Mouse (Mus musculus): Measurements from ENCODE around the gene Tmem121b. TPM values are rescaled to one million over a fixed set of nuclear protein-coding genes. Genes with fewer than 3 reads are reported as not detected.

Tmem121b gene
- polyA plus RNA-seq, 1 experiment: not detected

GRCm38 (mm10) chr6:120453103-120453445 lies 40.5 kb downstream of the Tmem121b start:
- no peaks in the 10 kb centered on the region for H3K36me3 ChIP-seq (ENCODE audit: control insufficient read depth, insufficient read depth, low read length, poor library complexity, severe bottlenecking)
- TF ChIP-seq CTCF (IDR thresholded peaks at IDR 0.05; ENCODE audit: low read depth, low read length): no peak
- TF ChIP-seq EP300 (IDR thresholded peaks at IDR 0.05; ENCODE audit: insufficient read depth, low read depth, low read length): no peak
- TF ChIP-seq POLR2A (IDR thresholded peaks at IDR 0.05; ENCODE audit: insufficient read depth, low read length): no peak

GRCm38 (mm10) chr6:120452384-120453102 lies 41.1 kb downstream of the Tmem121b start:
- H3K27me3 ChIP-seq (ENCODE audit: control insufficient read depth, insufficient read depth, low read length, poor library complexity, severe bottlenecking): no peaks in the 10 kb centered on the region
- no peak overlapping the region for H3K9ac ChIP-seq (ENCODE audit: low read depth, poor library complexity, severe bottlenecking)
- H3K9me3 ChIP-seq (replicated peaks; ENCODE audit: control insufficient read depth, insufficient read depth, low read length, poor library complexity, severe bottlenecking): no peaks in the 10 kb centered on the region
- H3K4me3 ChIP-seq (ENCODE audit: low read depth, low read length): no peak overlapping the region
- no peak overlapping the region for H3K27ac ChIP-seq (ENCODE audit: insufficient read depth, low read length)
- TF ChIP-seq CTCF (IDR thresholded peaks at IDR 0.05; ENCODE audit: low read depth, low read length): no peak
- no peak for TF ChIP-seq EP300 (IDR thresholded peaks at IDR 0.05; ENCODE audit: insufficient read depth, low read depth, low read length)
- TF ChIP-seq POLR2A (IDR thresholded peaks at IDR 0.05; ENCODE audit: insufficient read depth, low read length): no peak
- no peaks in the 10 kb centered on the region for H3K4me1 ChIP-seq (ENCODE audit: control insufficient read depth, insufficient read depth, low read length)
- no peaks in the 10 kb centered on the region for H3K36me3 ChIP-seq (ENCODE audit: control insufficient read depth, insufficient read depth, low read length, poor library complexity, severe bottlenecking)

More at GRCm38 (mm10) chr6:120453103-120453445, 40.5 kb downstream of the Tmem121b start:
- no peaks in the 10 kb centered on the region for H3K9me3 ChIP-seq (replicated peaks; ENCODE audit: control insufficient read depth, insufficient read depth, low read length, poor library complexity, severe bottlenecking)
- H3K9ac ChIP-seq (ENCODE audit: low read depth, poor library complexity, severe bottlenecking): no peak overlapping the region
- H3K4me3 ChIP-seq (ENCODE audit: low read depth, low read length): no peak overlapping the region
- H3K27ac ChIP-seq (ENCODE audit: insufficient read depth, low read length): no peak overlapping the region
- H3K4me1 ChIP-seq (ENCODE audit: control insufficient read depth, insufficient read depth, low read length): no peaks in the 10 kb centered on the region
- no peaks in the 10 kb centered on the region for H3K27me3 ChIP-seq (ENCODE audit: control insufficient read depth, insufficient read depth, low read length, poor library complexity, severe bottlenecking)

- Histone ChIP-seq H3K27me3 (ENCODE audit: control insufficient read depth, insufficient read depth, low read length, poor library complexity, severe bottlenecking) (no peaks in the 10 kb centered on the region), H3K36me3 (ENCODE audit: control insufficient read depth, insufficient read depth, low read length, poor library complexity, severe bottlenecking) (no peaks in the 10 kb centered on the region), H3K9me3 (replicated peaks; ENCODE audit: control insufficient read depth, insufficient read depth, low read length, poor library complexity, severe bottlenecking) (no peaks in the 10 kb centered on the region), H3K27ac (ENCODE audit: insufficient read depth, low read length) (no peak overlapping the region), H3K4me1 (ENCODE audit: control insufficient read depth, insufficient read depth, low read length) (no peaks in the 10 kb centered on the region), H3K9ac (ENCODE audit: low read depth, poor library complexity, severe bottlenecking) (no peak overlapping the region), H3K4me3 (ENCODE audit: low read depth, low read length) (no peak overlapping the region)
- TF ChIP-seq CTCF (IDR thresholded peaks at IDR 0.05; ENCODE audit: low read depth, low read length): no peak
- no peak for TF ChIP-seq EP300 (IDR thresholded peaks at IDR 0.05; ENCODE audit: insufficient read depth, low read depth, low read length)
- TF ChIP-seq POLR2A (IDR thresholded peaks at IDR 0.05; ENCODE audit: insufficient read depth, low read length): no peak
Measured at GRCm38 (mm10) chr6:120450208-120450607, 43.4 kb downstream of the Tmem121b start.

- TF ChIP-seq POLR2A (IDR thresholded peaks at IDR 0.05; ENCODE audit: insufficient read depth, low read length): no peak
- no peaks in the 10 kb centered on the region for H3K27me3 ChIP-seq (ENCODE audit: control insufficient read depth, insufficient read depth, low read length, poor library complexity, severe bottlenecking)
- H3K4me1 ChIP-seq (ENCODE audit: control insufficient read depth, insufficient read depth, low read length): no peaks in the 10 kb centered on the region
- no peak overlapping the region for H3K9ac ChIP-seq (ENCODE audit: low read depth, poor library complexity, severe bottlenecking)
- H3K4me3 ChIP-seq (ENCODE audit: low read depth, low read length): no peak overlapping the region
- H3K9me3 ChIP-seq (replicated peaks; ENCODE audit: control insufficient read depth, insufficient read depth, low read length, poor library complexity, severe bottlenecking): no peaks in the 10 kb centered on the region
- no peak overlapping the region for H3K27ac ChIP-seq (ENCODE audit: insufficient read depth, low read length)
- peaks cover 6% of the 10 kb centered on the region for H3K36me3 ChIP-seq (ENCODE audit: control insufficient read depth, insufficient read depth, low read length, poor library complexity, severe bottlenecking)
Measured at GRCm38 (mm10) chr6:120443363-120444355, 49.9 kb downstream of the Tmem121b start.

GRCm38 (mm10) chr6:120442171-120442749 lies 51.3 kb downstream of the Tmem121b start:
- no peak overlapping the region for H3K27ac ChIP-seq (ENCODE audit: insufficient read depth, low read length)
- H3K36me3 ChIP-seq (ENCODE audit: control insufficient read depth, insufficient read depth, low read length, poor library complexity, severe bottlenecking): peaks cover 6% of the 10 kb centered on the region
- no peak overlapping the region for H3K4me3 ChIP-seq (ENCODE audit: low read depth, low read length)
- H3K9me3 ChIP-seq (replicated peaks; ENCODE audit: control insufficient read depth, insufficient read depth, low read length, poor library complexity, severe bottlenecking): no peaks in the 10 kb centered on the region
- H3K9ac ChIP-seq (ENCODE audit: low read depth, poor library complexity, severe bottlenecking): no peak overlapping the region
- no peaks in the 10 kb centered on the region for H3K27me3 ChIP-seq (ENCODE audit: control insufficient read depth, insufficient read depth, low read length, poor library complexity, severe bottlenecking)
- H3K4me1 ChIP-seq (ENCODE audit: control insufficient read depth, insufficient read depth, low read length): no peaks in the 10 kb centered on the region
- TF ChIP-seq POLR2A (IDR thresholded peaks at IDR 0.05; ENCODE audit: insufficient read depth, low read length): no peak
- no peak for TF ChIP-seq CTCF (IDR thresholded peaks at IDR 0.05; ENCODE audit: low read depth, low read length)
- no peak for TF ChIP-seq EP300 (IDR thresholded peaks at IDR 0.05; ENCODE audit: insufficient read depth, low read depth, low read length)

Other genes starting within 250 kb of the Tmem121b start
- gene D330020A13Rik, start 199.4 kb downstream of the Tmem121b start, polyA plus RNA-seq (2011; ENCODE audit: insufficient read depth, insufficient read length, low read depth, missing spikeins): not detected in 2 replicates
- 15.7 and 18.6 TPM in 2 replicates for gene B4galnt3, start 199.2 kb downstream of the Tmem121b start, polyA plus RNA-seq (2011; ENCODE audit: insufficient read depth, insufficient read length, low read depth, missing spikeins)
- gene Kdm5a, start 129.7 kb downstream of the Tmem121b start, polyA plus RNA-seq (2011; ENCODE audit: insufficient read depth, insufficient read length, low read depth, missing spikeins): 65.6 and 75.3 TPM in 2 replicates
- 59.3 and 60.4 TPM in 2 replicates for gene Ccdc77, start 129.4 kb downstream of the Tmem121b start, polyA plus RNA-seq (2011; ENCODE audit: insufficient read depth, insufficient read length, low read depth, missing spikeins)
- 3.8 and 4.3 TPM in 2 replicates for gene Il17ra, start 30.6 kb downstream of the Tmem121b start, polyA plus RNA-seq (2011; ENCODE audit: insufficient read depth, insufficient read length, low read depth, missing spikeins)
- 17.5 and 18.1 TPM in 2 replicates for gene Hdhd5, start 37.5 kb upstream of the Tmem121b start, polyA plus RNA-seq (2011; ENCODE audit: insufficient read depth, insufficient read length, low read depth, missing spikeins)
- 73.8 and 77.1 TPM in 2 replicates for gene Cecr2, start 172.6 kb upstream of the Tmem121b start, polyA plus RNA-seq (2011; ENCODE audit: insufficient read depth, insufficient read length, low read depth, missing spikeins)

Measured in ES-Bruce4 (cell line).